Mouse (Mus musculus) CD8-positive naive resting alpha-beta T cell, adult 57 days (primary cell): ENCODE measurements around the gene Txnl4b. TPM values are rescaled to one million over a fixed set of nuclear protein-coding genes. Genes with fewer than 3 reads are reported as not detected.

Source experiments
- total RNA-seq: library from RNA; stranded (reverse); gene quantifications from one replicate; pipeline ENCODE4 v1.2.4, GENCODE M21; 2023

The Txnl4b gene
- 5.3 TPM for total RNA-seq

GRCm38 (mm10) chr8:109565498-109566333 lies at the start of gene Txnl4b, which contains the start of gene Dhx38:
Gene Txnl4b, plus strand, starts transcription at chr8:109565892.
Gene Dhx38, minus strand, starts transcription at chr8:109565861.

GRCm38 (mm10) chr8:109578900-109579301 lies 13.2 kb downstream of the Txnl4b start, which contains the start of gene Hp:
Gene Hp, minus strand, starts transcription at chr8:109579172.

GRCm38 (mm10) chr8:109608271-109609152 lies 42.8 kb downstream of the Txnl4b start, which contains the start of gene Dhodh:
Gene Dhodh, minus strand, starts transcription at chr8:109608673.

GRCm38 (mm10) chr8:109614243-109615210 lies 48.8 kb downstream of the Txnl4b start, which contains the start of gene Pkd1l3:
Gene Pkd1l3, plus strand, starts transcription at chr8:109614517.

Other genes with a start within 250 kb of the Txnl4b start
- not detected for gene Pmfbp1, start 71.9 kb upstream of the Txnl4b start, total RNA-seq
- gene Dhx38, start within 50 bp of the Txnl4b start, total RNA-seq, result 69.5 TPM
- 1.4 TPM for gene Hp, start 13.3 kb downstream of the Txnl4b start, total RNA-seq
- gene Dhodh, start 42.8 kb downstream of the Txnl4b start, total RNA-seq, result 23.3 TPM
- 0.61 TPM for gene Pkd1l3, start 48.6 kb downstream of the Txnl4b start, total RNA-seq
- gene Ist1, start 127.4 kb downstream of the Txnl4b start, total RNA-seq, result 86.5 TPM
- gene Zfp821, start 139.7 kb downstream of the Txnl4b start, total RNA-seq, result 5.0 TPM
- 27.3 TPM for gene Atxn1l, start 171.8 kb downstream of the Txnl4b start, total RNA-seq
- gene Ap1g1, start 212.7 kb downstream of the Txnl4b start, total RNA-seq, result 75.4 TPM